Mouse (Mus musculus): ENCODE results near the gene Itga4.

GRCm38 (mm10) chr2:79244743-79245142 is 10.5 kb upstream of the Itga4 start:
- TF ChIP-seq CTCF (conservative IDR thresholded peaks at IDR 0.05; ENCODE audit: insufficient read depth, insufficient read length, low read depth, low read length): no peak
- TF ChIP-seq POLR2A (IDR thresholded peaks at IDR 0.05; ENCODE audit: low read depth, low read length): no peak

Measured in kidney, adult 2 months (tissue).